ENCODE assay signal across 26 mouse cellular contexts in the genomic region with DNA sequence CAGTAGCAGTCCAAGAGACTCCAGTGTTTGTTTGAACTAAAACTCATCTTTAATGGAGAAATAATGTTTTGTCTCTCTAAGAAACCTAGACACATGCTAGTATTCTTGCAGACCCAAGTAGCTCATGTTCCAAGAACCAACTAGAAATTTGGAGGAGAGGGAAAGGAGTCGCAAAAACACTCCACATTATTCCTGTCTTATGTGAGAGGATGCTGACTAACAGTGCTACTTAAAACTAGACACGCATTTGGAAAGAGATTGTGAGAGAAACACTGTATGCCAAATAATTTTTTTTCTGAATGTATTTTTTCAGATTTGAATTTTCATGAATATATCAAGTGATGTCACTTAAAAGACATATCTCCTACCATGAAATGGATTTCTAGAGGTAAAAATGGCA.
DNase-seq lines count a peak whose midpoint lies in the region; ATAC-seq lines count a peak whose summit lies in the region.
"Had no signal": no experiment of that assay in that cellular context is flagged by ENCODE, and none has a peak within 500 bp of the region (broad histone marks: within the 10 kb centered on the region; RNA-seq: fewer than 3 reads in every experiment).

No protein-coding gene starts in this region.

- ATAC-seq in forebrain, embryonic 16.5 days, result peak; percentile 33; the same call in 1 of the 2 replicates
- no peak for ATAC-seq in forebrain, embryonic 14.5 days
- ATAC-seq in frontal cortex, adult (ENCODE audit: low TSS enrichment), result 0 out of 2 replicates have a peak, but pooled peaks have one; percentile 52
- ATAC-seq: activated CD4-positive, CD25-positive, alpha-beta regulatory T cell, adult 4 months; CD4-positive, CD25-positive, alpha-beta regulatory T cell, adult 4 months; forebrain, embryonic 13.5 days; Patski had no signal

- no peak for DNase-seq in forebrain, embryonic 14.5 days (ENCODE audit: low spot score)
- DNase-seq in frontal cortex, postnatal 10 days (ENCODE audit: low spot score in 2 of 2), result no peak
- no peak for DNase-seq in heart, adult 11 months
- DNase-seq: adrenal gland, adult 8-10 months; adrenal gland, postnatal 14 days; adrenal gland, postnatal 36 days; B cell, adult 2 months; cerebellum, adult 11 months; cerebellum, adult 18-20 months; cerebellum, adult 8-10 months; cerebellum, adult 9-11 months; cerebellum, postnatal 14 days; cerebellum, postnatal 36 days; embryo, embryonic 11 days had no signal

- no peak overlapping the region for H3K4me3 ChIP-seq in forebrain, embryonic 16.5 days (replicated peaks; ENCODE audit: low read length)
- no peak overlapping the region for H3K4me3 ChIP-seq in forebrain, embryonic 14.5 days (ENCODE audit: low read depth, low read length)
- H3K4me3 ChIP-seq: embryonic facial prominence, embryonic 13.5 days; embryonic facial prominence, embryonic 15.5 days; erythroblast, embryonic 14.5 days; forebrain, embryonic 10.5 days; forebrain, embryonic 13.5 days had no signal

- no peaks in the 10 kb centered on the region for H3K27me3 ChIP-seq in forebrain, embryonic 16.5 days (replicated peaks; ENCODE audit: control insufficient read depth, insufficient read depth, low read length)
- H3K27me3 ChIP-seq in forebrain, embryonic 14.5 days (replicated peaks; ENCODE audit: control insufficient read depth, insufficient read depth, low read length), result no peaks in the 10 kb centered on the region
- H3K27me3 ChIP-seq: CH12.LX; embryonic facial prominence, embryonic 13.5 days; embryonic facial prominence, embryonic 15.5 days; forebrain, embryonic 13.5 days; Patski had no signal

- H3K36me3 ChIP-seq in forebrain, embryonic 16.5 days (ENCODE audit: control insufficient read depth, insufficient read depth), result no peaks in the 10 kb centered on the region
- H3K36me3 ChIP-seq in forebrain, embryonic 14.5 days (ENCODE audit: control insufficient read depth, insufficient read depth, low read length), result no peaks in the 10 kb centered on the region
- H3K36me3 ChIP-seq: embryonic facial prominence, embryonic 13.5 days; embryonic facial prominence, embryonic 15.5 days; forebrain, embryonic 10.5 days; G1E had no signal

- no peak overlapping the region for H3K27ac ChIP-seq in forebrain, embryonic 16.5 days (ENCODE audit: low read length)
- no peak overlapping the region for H3K27ac ChIP-seq in forebrain, embryonic 14.5 days (ENCODE audit: low read depth, low read length)
- H3K27ac ChIP-seq: embryonic facial prominence, embryonic 13.5 days; embryonic facial prominence, embryonic 15.5 days; forebrain, embryonic 10.5 days; forebrain, embryonic 13.5 days had no signal

- no peak overlapping the region for H3K4me2 ChIP-seq in forebrain, embryonic 16.5 days (ENCODE audit: low read length)
- H3K4me2 ChIP-seq in forebrain, embryonic 14.5 days (ENCODE audit: low read length), result no peak overlapping the region
- H3K4me2 ChIP-seq: embryonic facial prominence, embryonic 13.5 days; embryonic facial prominence, embryonic 15.5 days; forebrain, embryonic 13.5 days had no signal

- H3K4me1 ChIP-seq in forebrain, embryonic 16.5 days (replicated peaks; ENCODE audit: control insufficient read depth, insufficient read depth, low read length), result no peaks in the 10 kb centered on the region
- H3K4me1 ChIP-seq in forebrain, embryonic 14.5 days (ENCODE audit: control insufficient read depth, insufficient read depth, low read length), result no peaks in the 10 kb centered on the region
- H3K4me1 ChIP-seq: embryonic facial prominence, embryonic 13.5 days; embryonic facial prominence, embryonic 15.5 days; forebrain, embryonic 10.5 days; forebrain, embryonic 13.5 days had no signal

- WGBS in forebrain, embryonic 16.5 days, result 74% methylated on average over 2 of the region's 2 CpGs
- WGBS in forebrain, embryonic 14.5 days, result 94% methylated on average over 2 of the region's 2 CpGs

- H3K9ac ChIP-seq in forebrain, embryonic 16.5 days (replicated peaks; ENCODE audit: low read depth, low read length), result no peak overlapping the region
- no peak overlapping the region for H3K9ac ChIP-seq in forebrain, embryonic 14.5 days (ENCODE audit: low read length)
- H3K9ac ChIP-seq: embryonic facial prominence, embryonic 13.5 days; embryonic facial prominence, embryonic 15.5 days; forebrain, embryonic 13.5 days had no signal

- no peaks in the 10 kb centered on the region for H3K9me3 ChIP-seq in forebrain, embryonic 16.5 days (ENCODE audit: control insufficient read depth, low read length)
- H3K9me3 ChIP-seq in forebrain, embryonic 14.5 days (replicated peaks; ENCODE audit: control insufficient read depth, low read length), result no peaks in the 10 kb centered on the region
- H3K9me3 ChIP-seq: embryonic facial prominence, embryonic 13.5 days; embryonic facial prominence, embryonic 15.5 days; forebrain, embryonic 10.5 days; forebrain, embryonic 13.5 days; G1E had no signal
